Mouse (Mus musculus) T-helper 17 cell (primary cell): ENCODE measurements around the gene Dmxl2.

ENCODE experiments used
- in situ Hi-C, 2 experiments: fragments of 300-600 bp; cut with MboI, MseI; formaldehyde crosslinking; loops; 1 replicate in 1 of 2; 2 replicates in 1 of 2; pipeline ENCODE4 v1.15.1; 2025; ENCODE audit warnings: high pct_unique_total_duplicates in 2 of 2

Gene Dmxl2

DNA sequence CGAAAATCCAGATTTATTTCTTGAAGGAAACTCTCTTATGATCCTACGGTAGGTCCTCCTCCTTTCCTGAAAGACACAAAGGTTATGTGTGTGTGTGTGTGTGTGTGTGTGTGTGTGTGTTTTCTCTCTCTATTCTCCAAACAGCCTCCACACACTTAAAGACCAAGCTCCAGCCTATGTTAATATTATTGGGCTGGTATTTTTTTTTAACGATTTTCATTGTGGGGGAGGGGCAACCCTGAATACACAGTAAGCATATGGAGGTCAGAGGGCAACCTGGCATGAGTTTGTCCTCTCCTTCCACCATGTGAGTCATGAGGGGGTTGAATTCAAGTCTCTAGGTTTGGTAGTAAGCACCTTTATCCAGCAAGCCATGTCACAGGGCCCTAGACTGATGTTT is 1.6 kb downstream of the Dmxl2 start:
- in situ Hi-C loops = no loop called here

DNA sequence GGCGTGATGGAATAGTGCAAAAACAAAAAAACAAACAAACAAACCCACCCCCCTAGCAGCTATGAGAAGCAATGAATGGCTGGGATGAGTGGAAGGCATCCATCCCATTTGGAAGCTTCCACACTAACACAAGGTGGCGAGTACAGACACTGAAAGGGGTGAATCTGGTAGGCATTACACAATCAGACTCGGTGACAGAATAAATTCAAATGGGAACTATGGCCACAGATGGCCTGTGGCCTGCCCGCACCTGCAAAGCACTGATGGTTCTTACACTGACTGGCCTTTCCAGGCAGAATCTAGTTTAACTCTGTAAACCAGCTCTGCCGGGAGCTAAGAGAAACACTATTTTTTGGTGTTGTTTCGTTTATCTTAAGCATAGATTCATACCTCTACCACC is 2.1 kb downstream of the Dmxl2 start:
- in situ Hi-C loops = no loop called here

DNA sequence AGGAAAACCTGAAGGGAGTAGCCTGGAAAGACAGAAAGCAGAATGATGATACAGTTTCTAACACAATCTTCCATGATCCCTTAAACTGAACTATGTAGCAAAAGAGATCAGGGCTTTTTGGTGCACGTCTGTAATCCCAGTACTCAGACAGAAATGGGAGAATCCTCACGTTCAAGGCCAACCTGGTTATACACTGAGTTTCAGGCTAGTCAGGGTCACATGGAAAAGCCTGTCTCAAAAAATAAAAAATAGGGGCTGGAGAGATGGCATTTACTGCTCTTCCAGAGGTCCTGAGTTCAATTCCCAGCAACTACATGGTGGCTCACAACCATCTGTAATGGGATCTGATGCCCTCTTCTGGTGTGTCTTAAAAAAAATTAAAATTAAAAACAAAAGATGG is 11.0 kb downstream of the Dmxl2 start:
- in situ Hi-C loops = no loop called here

DNA sequence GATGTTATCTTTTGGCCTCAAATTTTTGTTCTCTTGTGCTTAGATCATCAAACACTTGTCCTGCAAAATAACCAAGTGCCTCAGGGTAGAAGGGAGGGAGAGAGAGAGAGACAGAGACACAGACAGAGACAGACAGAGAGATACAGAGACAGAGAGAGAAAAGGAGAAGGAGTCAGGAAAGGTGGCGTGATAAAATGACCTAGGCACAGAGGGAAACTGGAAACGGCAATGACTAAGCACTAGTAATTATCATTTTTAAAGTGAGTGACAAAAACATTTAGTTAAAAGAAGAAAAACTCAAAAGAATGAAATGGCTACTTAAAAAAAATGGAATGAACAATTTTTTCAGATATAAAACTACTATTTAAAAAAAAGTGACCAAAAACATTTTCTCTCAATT is 11.8 kb downstream of the Dmxl2 start:
- in situ Hi-C loops = no loop called here

DNA sequence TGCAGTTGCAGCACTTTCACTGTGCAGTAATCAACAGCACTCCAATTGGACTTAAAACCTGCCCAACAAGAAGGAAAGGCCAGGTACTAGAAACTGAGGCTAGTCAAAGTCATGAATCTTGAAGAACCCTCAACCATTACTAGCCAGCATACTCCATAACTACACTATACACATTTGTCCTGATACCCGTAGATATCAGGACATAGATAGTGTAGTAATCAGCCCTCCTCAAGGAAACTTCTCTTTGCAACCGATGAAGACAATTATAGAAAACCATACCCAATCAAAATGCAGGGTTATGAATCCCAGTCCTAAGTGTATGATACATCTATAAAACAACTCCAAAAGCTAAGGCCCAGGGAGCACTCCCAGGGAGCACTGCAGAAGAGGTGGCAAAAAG is 16.5 kb downstream of the Dmxl2 start:
- in situ Hi-C loops = no loop called here

DNA sequence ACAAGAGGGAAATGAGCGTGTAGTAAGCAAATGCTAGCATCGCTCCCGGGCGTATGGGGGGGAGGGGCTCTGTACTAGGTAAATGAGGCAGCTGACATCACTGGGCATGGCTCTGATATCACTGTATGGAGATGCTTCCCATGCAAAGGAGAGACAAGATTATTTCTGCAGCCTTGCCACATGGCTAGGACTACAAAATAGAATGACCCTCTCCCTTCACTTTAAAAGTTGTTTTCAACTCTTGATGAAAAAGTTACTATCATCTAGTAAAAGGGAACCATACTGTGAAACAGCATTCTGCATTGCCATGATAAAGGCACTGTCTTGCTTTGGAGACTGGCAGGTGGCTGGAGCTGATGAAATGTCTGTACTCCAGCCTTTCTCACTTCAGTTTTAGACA is 18.2 kb downstream of the Dmxl2 start:
- in situ Hi-C loops = no loop called here

DNA sequence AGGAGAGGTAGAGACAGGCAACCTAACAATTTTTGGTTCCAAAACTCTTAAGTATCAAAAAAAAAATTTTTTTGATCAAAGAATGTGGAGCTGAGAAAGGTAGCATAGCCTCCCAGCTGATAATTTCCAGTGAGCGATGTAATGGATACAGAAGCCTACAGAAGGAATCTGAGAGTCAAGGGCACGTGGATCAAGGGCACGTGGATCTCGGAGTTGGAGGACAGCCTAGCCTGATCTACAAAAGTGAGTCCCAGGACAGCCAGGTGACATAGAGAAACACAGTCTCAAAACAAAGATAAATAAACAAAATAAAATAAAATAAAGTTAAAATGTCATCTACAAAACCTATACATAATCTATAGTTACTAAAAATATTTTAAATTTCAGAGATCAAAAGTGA is 18.7 kb downstream of the Dmxl2 start:
- in situ Hi-C loops = no loop called here

DNA sequence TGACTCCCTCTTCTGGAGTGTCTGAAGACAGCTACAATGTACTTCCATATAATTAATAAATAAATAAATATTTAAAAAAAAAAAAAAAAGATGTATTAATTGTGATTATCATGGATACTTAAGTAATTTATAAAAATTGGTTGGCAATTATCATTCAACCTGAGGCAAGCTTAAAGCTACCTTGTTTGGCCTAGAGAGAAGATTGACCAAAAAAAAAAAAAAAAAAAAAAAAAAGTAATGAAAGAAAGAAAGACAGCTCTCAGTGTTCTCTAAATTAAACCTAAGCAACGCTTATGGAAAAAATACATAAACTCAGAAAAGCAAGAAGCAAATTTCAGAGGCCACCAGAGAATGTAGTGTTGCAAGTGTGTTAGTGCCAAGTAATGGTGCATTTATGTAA is 22.4 kb downstream of the Dmxl2 start:
- in situ Hi-C loops = no loop called here

DNA sequence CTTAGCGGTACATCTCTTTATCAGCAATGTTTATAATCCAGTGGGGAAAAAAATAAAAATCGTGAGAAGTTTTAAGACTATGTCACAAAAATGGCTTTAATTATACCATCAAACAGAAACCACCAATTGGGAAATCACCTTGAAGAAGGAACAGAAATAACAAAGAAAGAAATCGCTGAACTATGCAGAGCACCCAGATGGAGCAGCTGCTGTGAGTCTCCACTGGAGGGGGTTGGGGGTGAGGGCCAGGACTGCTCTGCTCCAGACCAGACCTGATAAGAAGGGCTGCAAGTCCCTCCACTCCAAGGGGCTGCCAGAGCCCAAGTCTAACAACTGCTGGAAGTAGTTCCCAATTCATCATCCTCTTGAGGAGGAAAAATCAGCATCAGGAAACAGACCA is 23.3 kb downstream of the Dmxl2 start:
- in situ Hi-C loops = no loop called here

DNA sequence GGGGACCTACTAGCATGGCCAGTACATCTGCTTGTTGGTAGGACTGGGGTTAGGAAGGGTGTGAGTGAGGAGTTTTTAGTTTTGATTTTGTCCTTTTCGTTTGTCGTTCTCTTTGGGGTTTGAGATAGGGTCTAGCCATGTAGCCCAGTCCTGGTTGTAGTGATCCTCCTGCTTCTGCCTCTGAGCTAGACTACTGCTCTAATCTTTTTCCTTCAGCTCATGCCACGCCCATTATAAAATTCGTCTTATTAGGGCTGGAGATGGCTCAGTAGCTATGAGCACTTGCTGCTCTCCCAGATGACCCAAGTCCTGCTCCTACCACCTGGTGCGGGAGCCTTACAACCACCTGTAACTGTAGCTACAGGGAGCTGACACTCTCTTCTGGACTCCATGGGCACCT is 26.9 kb downstream of the Dmxl2 start:
- in situ Hi-C loops = no loop called here

DNA sequence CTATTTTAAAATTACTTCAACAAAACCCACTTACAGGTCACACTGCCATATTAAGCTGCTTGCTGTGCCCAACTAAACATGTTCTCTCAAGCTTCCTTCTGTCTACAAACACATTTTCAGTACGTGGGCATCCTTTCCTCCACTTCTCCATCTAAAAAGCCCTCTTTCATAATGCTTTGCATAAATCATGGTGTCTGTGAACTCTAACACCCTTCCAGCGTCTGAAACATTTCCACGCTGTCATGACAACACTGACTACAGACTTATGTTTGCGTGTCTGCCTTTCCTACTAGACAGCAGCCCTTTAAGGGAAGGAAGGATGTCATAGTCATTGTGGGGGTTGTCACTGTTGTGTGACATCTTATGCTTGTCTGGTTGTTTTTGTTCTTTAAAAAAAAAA is 27.4 kb downstream of the Dmxl2 start:
- in situ Hi-C loops = no loop called here

DNA sequence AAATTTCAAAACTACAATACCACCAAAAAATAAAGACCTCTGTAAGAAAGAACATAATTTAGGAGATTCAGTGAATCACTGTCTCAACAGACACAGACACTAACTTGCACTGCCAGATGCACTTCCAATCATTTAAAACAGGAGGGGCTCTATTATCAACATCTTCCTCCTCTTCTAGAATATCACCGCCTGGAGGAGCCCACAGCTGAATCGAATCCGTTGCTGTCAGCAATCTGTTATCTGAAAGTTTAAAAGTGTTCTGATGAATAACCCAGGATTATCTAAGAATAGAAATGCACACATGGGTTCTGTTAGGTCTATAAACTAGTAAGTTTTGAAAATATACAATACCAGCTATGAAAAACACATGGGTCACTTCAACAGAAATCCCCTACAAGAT is 28.6 kb downstream of the Dmxl2 start:
- in situ Hi-C loops = no loop called here

DNA sequence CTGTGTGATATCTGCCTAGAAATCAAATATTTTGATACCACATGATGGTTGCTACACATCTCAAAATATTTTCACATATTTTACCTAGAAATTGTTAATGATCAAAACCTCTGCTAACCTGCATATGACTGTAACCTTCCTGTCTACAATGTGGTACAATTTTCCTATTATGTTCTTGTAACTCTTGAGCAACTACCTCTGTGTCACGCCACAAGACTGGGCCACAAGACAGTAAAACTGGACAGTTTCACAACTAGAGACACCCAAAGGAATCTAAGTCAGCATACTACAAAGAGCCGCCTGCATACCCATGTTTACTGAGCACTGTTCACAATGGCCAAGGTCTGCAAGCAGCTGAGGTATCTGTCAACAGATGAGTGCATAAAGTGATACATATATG is 32.1 kb downstream of the Dmxl2 start:
- in situ Hi-C loops = no loop called here

DNA sequence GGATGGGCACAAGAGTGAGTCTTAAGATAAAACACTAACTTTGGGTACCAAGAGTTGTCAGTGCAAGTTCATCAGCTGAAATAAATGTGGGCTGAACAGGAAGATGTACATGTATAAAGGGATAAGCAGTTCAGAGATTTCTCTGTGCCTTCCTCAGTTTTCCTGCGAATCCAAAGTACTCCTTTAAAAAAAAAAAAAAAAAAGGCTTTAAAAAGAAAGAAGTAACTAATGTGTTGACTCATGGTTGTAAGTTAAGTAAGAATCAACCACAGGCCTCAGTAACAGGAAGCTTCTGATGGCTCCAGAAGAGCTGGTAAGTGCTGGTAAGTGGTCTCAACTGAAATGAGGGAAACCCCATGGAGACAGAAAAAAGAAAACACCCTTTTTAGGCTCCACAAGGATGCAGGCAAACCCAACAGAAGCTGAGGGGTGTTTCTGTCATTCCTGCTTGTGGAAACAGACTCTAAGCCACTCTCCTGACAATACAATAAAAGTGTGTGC is 33.9 kb downstream of the Dmxl2 start:
- in situ Hi-C loops = no loop called here

DNA sequence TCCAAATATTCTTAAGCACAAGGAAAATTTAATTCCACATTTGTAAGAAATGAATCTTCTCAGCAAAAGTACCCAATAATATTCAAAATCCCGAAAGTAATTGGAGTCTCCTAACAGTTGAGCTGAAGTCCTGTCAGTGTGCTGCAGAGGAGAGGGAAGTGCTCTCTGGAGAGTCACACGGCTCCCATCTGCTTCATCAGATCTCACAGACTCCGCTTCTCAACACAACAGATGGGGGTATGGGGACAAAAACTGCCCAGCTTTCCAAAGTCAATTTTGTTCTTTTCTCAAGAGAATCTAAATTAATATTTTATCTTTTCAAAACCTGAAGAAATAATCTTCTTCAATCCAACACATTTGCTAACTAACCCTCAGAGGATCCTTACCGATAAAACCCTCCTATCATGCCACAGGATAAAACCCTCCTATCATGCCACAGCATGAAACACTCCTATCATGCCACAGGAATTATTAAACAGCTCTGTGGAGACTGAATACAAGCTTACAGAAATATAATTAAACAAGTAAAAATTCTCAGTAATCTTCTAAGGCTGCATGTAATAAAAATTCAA is 37.9 kb downstream of the Dmxl2 start:
- in situ Hi-C loops = no loop called here

DNA sequence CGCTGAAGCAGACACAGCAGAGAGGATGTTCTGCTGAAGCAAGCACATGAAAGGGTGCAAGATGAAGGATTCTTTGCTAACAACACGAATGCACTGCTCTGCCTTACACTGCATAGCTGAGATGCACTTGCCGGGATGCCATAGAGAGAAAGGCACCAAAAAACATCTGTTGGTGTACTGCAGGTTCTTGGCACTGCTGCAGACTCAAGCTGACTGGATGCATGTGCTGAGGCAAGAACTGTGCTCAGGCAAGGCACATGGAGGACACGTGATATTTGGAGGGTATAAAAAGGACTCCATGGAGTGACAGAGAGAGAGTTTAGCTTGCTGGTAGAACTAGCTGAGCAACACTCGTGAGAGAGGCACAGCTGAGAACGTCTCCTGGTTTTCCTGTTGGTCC is 62.4 kb downstream of the Dmxl2 start:
- in situ Hi-C loops = loop anchor here in 1 of 2 experiments (5.0 kb wide), 1 partner anchor 168 kb away; no protein-coding TSS in a partner anchor

DNA sequence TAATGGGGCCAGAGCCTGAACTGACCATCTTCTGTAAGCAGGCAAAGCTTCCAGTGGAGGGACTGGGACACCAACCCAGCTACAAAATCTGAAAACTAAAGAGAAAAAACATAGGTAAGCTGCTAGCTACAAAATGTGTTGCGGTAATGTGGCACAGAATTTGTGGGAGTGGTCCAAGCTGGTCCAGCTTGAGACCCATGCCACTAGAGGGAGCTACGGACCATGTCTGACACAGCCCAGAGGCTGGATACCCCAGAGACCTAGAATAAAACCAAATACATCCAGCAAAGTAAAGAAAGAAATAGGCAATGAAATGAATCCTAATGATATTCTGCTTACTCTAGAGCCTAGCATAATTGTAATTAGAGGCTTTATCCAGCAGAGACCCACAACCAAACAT is 63.2 kb downstream of the Dmxl2 start:
- in situ Hi-C loops = loop anchor here in 1 of 2 experiments (5.0 kb wide), 1 partner anchor 169 kb away; no protein-coding TSS in a partner anchor

DNA sequence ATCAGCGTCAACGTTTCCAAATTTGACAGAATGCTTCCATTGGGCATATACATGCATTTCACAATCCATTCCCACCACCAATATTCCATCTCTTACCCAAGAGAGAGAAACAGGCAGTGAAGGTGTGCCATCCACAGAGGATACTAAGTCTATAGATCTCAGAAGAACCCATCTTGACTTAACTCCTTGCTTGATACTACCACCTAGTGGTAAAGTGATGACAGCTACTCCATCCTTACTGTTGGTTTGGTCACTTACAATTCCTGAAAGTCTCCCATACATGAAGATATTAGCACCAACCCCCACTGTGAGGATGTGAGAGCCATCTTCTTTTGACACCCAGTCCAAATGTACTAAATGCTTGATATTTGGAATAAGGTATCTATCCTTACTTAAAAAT is 85.2 kb downstream of the Dmxl2 start:
- in situ Hi-C loops = loop anchor here (5.0 to 10.0 kb wide), 3 partner anchors 231 to 419 kb away; no protein-coding TSS in a partner anchor

DNA sequence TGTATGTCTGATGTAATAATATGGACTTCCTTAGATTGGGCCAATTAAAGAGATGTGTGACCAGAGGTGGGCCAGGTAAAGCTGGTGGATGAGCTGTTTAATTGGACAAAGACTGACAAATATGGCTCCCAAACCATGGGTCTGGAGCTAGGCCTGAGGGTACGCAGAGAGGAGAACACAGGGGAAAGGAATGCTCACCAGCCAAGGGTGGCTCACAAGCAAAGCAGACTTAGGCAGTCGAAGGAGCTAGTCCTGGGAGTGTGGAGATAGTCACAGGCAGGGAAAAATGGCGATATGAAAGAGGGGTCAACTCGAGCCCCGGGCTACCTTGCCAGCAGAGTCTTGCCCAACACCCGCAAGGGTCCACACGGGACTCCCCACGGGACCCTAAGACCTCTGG is 144.7 kb downstream of the Dmxl2 start:
- in situ Hi-C loops = loop anchor here in 1 of 2 experiments (10.0 kb wide), 1 partner anchor 618 kb away; no protein-coding TSS in a partner anchor

DNA sequence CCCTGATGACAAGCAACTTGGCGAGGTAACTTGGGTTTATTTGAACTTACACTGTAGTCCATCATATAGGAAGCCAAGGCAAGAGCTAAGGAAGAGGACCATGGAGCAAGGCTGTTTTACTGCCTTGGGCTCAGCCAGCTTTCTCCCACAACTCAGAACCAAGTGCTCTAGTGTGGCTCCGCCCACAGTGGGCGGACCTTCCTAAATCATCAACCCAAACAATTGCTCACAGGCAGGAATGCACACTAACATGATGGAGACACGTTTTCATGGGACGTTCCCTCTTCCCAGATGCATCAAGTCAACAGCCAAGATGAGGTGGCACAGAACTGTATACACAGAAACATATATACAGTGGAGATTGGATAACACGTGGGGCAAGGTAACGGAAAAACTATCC is 159.4 kb downstream of the Dmxl2 start:
- in situ Hi-C loops = no loop called here

DNA sequence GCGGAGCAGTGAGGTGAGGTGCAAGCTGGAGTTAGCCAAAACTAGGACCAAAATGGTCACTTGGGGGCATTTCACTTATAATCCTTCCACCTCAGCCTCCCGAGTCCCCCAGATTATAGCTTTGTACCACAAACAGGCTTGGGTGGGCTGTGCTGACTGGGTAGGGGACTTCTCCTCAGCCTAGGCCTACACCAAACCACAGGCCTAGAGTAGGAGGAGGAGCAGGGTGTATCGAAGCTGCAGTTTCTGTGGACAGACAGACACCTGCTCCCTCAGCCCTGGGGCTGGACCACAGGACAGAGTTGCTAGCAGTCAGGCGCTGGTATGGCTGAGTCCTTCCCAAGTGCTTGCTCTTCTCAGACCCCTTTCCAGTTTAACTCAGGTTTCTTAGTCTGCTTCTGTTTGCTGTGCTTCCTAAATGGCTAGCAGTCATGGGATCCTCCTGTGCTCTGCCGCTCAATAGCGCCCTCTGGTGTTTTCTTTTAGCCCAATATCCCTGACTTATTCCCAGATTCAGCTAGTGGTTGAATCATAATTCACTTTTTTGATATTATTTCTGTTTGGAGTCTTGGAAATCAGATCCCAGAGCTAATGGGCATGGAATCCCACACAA is 164.8 kb downstream of the Dmxl2 start:
- in situ Hi-C loops = loop anchor here (5.0 kb wide), 1 partner anchor 339 kb away; no protein-coding TSS in a partner anchor

DNA sequence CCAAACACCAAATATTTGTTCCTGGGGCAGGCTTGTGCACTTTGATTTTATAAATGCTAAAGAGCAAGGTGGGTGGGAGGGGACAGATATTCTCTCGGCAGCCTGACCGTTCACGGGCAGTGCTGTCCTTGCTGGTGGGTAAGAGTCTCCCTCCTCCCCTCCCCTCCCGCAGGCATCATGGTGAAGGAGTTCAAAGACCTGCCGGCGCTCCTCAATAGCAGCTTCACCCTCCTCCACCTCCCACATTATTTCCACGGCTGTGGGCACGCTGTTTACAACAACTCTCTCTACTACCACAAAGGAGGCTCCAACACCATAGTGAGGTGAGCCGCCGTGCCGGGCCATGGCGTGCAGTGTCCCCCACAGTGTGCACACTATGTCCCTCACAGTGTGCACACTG is 165.8 kb downstream of the Dmxl2 start:
- in situ Hi-C loops = loop anchor here (5.0 kb wide), 1 partner anchor 338 kb away; no protein-coding TSS in a partner anchor

DNA sequence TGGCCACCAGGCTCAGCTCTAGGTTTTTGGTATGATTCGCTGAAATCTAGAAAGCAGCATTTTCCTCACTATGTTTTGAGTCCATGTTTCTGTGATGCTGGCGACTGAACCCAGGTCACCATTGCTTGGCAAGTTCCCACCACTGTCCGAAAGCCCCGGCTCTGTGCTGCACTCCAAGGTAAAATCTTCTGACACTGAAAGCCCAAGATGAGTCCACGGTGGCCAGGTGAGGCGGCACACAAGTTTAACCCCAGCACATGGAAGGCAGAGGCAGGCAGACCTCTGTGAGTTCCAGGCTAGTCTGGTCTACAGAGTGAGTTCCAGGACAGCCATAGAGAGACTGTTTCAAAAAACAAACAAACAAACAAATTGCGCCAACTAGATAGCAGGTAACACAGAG is 172.2 kb downstream of the Dmxl2 start:
- in situ Hi-C loops = no loop called here
